Mouse (Mus musculus): Measurements from ENCODE around the gene Fam193a.

DNA sequence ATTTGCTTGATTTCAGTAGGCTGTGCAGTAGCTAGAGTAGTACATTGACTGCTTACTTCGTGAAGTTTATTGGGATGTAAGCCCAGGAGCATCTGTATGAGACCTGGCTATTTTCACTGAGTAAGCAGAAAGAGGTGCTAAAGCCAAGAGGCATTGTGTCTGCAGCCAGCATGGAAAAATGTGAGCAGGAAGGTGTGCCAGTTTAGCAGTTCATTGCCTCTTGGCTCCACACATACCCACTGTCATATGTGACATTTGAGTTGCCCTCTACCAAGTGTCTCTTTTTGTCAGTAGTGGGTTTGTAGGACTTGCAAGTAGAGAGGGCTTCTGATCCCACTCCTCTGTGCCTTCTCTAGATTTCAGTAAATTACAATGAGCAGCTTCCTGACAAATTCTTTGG is 28.6 kb downstream of the Fam193a start:
- TF ChIP-seq EP300 (IDR thresholded peaks at IDR 0.05; ENCODE audit: insufficient read depth, low read depth, low read length) (no peak), POLR2A (IDR thresholded peaks at IDR 0.05; ENCODE audit: insufficient read depth, low read length) (no peak)
